Mouse (Mus musculus): ENCODE measurements at regions not wholly inside any gene's neighbourhood (a gene's known extent, or its start where the extent isn't known, plus 50 kb on each side); places are given as distances from the start of the nearest gene placed in this dataset.

- ATAC-seq = no peak
Observed at GRCm38 (mm10) chr2:50578278-50579043, 281.9 kb upstream of the Mmadhc start.

GRCm38 (mm10) chr2:50577736-50578135 is 281.1 kb upstream of the Mmadhc start:
- Histone ChIP-seq H3K36me3 (ENCODE audit: insufficient read depth, low read length) (no peaks in the 10 kb centered on the region), H3K4me1 (ENCODE audit: insufficient read depth, low read depth, low read length) (no peaks in the 10 kb centered on the region), H3K4me3 (ENCODE audit: low read depth, low read length) (no peak overlapping the region), H3K27ac (ENCODE audit: low read length) (no peak overlapping the region), H3K9me3 (ENCODE audit: low read length) (no peaks in the 10 kb centered on the region), H3K27me3 (replicated peaks; ENCODE audit: insufficient read depth, low read length) (no peaks in the 10 kb centered on the region), H3K9ac (replicated peaks; ENCODE audit: low read depth) (no peak overlapping the region), H3K4me2 (replicated peaks; ENCODE audit: low read depth, low read length) (no peak overlapping the region)
- DNase-seq (ENCODE audit: low spot score) (no peak), ATAC-seq (no peak)
- 89% methylated on average over 9 of the region's 9 CpGs for whole genome bisulfite sequencing
- TF ChIP-seq CTCF (IDR thresholded peaks at IDR 0.05) = no peak
- no peak for TF ChIP-seq EP300 (IDR thresholded peaks at IDR 0.05)

More at GRCm38 (mm10) chr2:50578278-50579043, 281.9 kb upstream of the Mmadhc start:
- no peaks in the 10 kb centered on the region for H3K9me3 ChIP-seq (ENCODE audit: low read length)
- H3K27me3 ChIP-seq (replicated peaks; ENCODE audit: insufficient read depth, low read length) = no peaks in the 10 kb centered on the region
- no peak overlapping the region for H3K4me3 ChIP-seq (ENCODE audit: low read depth, low read length)
- DNase-seq (ENCODE audit: low spot score) = peak; percentile 5
- no peaks in the 10 kb centered on the region for H3K36me3 ChIP-seq (ENCODE audit: insufficient read depth, low read length)
- H3K27ac ChIP-seq (ENCODE audit: low read length) = no peak overlapping the region
- H3K9ac ChIP-seq (replicated peaks; ENCODE audit: low read depth) = no peak overlapping the region
- TF ChIP-seq EP300 (IDR thresholded peaks at IDR 0.05) (no peak), CTCF (IDR thresholded peaks at IDR 0.05) (no peak)
- H3K4me1 ChIP-seq (ENCODE audit: insufficient read depth, low read depth, low read length) = no peaks in the 10 kb centered on the region
- no peak overlapping the region for H3K4me2 ChIP-seq (replicated peaks; ENCODE audit: low read depth, low read length)
- WGBS = 60% methylated on average over 6 of the region's 6 CpGs

GRCm38 (mm10) chr2:50573455-50573854 is 276.9 kb upstream of the Mmadhc start:
- Histone ChIP-seq H3K36me3 (ENCODE audit: insufficient read depth, low read length) (no peaks in the 10 kb centered on the region), H3K4me2 (replicated peaks; ENCODE audit: low read depth, low read length) (no peak overlapping the region), H3K4me3 (ENCODE audit: low read depth, low read length) (no peak overlapping the region), H3K9ac (replicated peaks; ENCODE audit: low read depth) (no peak overlapping the region), H3K27me3 (replicated peaks; ENCODE audit: insufficient read depth, low read length) (no peaks in the 10 kb centered on the region), H3K9me3 (ENCODE audit: low read length) (no peaks in the 10 kb centered on the region), H3K4me1 (ENCODE audit: insufficient read depth, low read depth, low read length) (no peaks in the 10 kb centered on the region), H3K27ac (ENCODE audit: low read length) (no peak overlapping the region)
- DNase-seq (ENCODE audit: low spot score) (peak; percentile 29), ATAC-seq (no peak)
- no peak for TF ChIP-seq EP300 (IDR thresholded peaks at IDR 0.05)
- no peak for TF ChIP-seq CTCF (IDR thresholded peaks at IDR 0.05)
- WGBS = 25% methylated on average over 3 of the region's 3 CpGs

GRCm38 (mm10) chr2:50571021-50571420 is 274.4 kb upstream of the Mmadhc start:
- TF ChIP-seq EP300 (IDR thresholded peaks at IDR 0.05) (no peak), CTCF (IDR thresholded peaks at IDR 0.05) (no peak)
- ATAC-seq (no peak), DNase-seq (ENCODE audit: low spot score) (no peak)
- Histone ChIP-seq H3K9ac (replicated peaks; ENCODE audit: low read depth) (no peak overlapping the region), H3K4me1 (ENCODE audit: insufficient read depth, low read depth, low read length) (no peaks in the 10 kb centered on the region), H3K4me3 (ENCODE audit: low read depth, low read length) (no peak overlapping the region), H3K36me3 (ENCODE audit: insufficient read depth, low read length) (no peaks in the 10 kb centered on the region), H3K4me2 (replicated peaks; ENCODE audit: low read depth, low read length) (no peak overlapping the region), H3K27me3 (replicated peaks; ENCODE audit: insufficient read depth, low read length) (no peaks in the 10 kb centered on the region), H3K9me3 (ENCODE audit: low read length) (no peaks in the 10 kb centered on the region), H3K27ac (ENCODE audit: low read length) (no peak overlapping the region)
- WGBS = 88% methylated on average over 4 of the region's 4 CpGs

DNA sequence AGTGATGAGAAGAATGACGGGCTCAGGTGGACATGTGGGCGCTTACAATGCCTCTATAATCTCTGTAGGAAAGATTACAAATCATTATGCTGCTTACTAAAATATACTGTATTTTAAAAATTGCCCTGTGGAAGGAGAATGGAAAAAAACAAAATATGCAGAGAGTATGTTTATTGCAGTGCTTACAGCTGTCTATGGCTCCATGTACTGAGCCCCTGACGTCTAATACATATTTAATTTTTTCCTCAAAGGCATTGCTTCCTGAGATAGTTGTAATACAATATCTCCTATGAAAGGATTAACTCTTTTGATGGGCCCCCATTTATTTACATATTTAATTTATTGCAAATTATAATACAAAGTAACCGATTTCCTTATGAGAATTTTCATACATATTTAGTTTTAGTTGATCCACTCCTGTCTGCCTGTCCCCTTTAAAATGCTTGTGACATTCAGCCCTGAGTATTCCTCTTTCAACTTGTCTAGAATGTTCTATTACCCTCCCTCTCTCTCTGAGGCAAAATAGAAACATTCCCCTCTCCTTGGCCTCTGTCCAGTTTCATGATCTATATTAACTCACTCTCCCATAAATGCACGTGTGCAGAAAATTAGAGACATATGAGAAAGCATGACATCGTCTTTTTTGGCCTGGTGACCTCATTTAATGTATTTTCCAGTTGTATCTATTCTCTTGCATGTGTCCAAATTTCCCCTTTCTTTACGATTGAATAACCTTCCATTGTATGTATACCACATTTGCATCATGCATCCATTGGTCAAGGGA is 273.1 kb upstream of the Mmadhc start:
- no peak for ATAC-seq
- Histone ChIP-seq H3K4me1 (ENCODE audit: insufficient read depth, low read depth, low read length) (no peaks in the 10 kb centered on the region), H3K9me3 (ENCODE audit: low read length) (no peaks in the 10 kb centered on the region), H3K4me2 (replicated peaks; ENCODE audit: low read depth, low read length) (no peak overlapping the region), H3K27me3 (replicated peaks; ENCODE audit: insufficient read depth, low read length) (no peaks in the 10 kb centered on the region), H3K4me3 (ENCODE audit: low read depth, low read length) (no peak overlapping the region), H3K27ac (ENCODE audit: low read length) (no peak overlapping the region), H3K36me3 (ENCODE audit: insufficient read depth, low read length) (no peaks in the 10 kb centered on the region), H3K9ac (replicated peaks; ENCODE audit: low read depth) (no peak overlapping the region)
- 74% methylated on average over 7 of the region's 7 CpGs for WGBS
- no peak for DNase-seq (ENCODE audit: low spot score)
- TF ChIP-seq EP300 (IDR thresholded peaks at IDR 0.05) = no peak
- no peak for TF ChIP-seq CTCF (IDR thresholded peaks at IDR 0.05)

DNA sequence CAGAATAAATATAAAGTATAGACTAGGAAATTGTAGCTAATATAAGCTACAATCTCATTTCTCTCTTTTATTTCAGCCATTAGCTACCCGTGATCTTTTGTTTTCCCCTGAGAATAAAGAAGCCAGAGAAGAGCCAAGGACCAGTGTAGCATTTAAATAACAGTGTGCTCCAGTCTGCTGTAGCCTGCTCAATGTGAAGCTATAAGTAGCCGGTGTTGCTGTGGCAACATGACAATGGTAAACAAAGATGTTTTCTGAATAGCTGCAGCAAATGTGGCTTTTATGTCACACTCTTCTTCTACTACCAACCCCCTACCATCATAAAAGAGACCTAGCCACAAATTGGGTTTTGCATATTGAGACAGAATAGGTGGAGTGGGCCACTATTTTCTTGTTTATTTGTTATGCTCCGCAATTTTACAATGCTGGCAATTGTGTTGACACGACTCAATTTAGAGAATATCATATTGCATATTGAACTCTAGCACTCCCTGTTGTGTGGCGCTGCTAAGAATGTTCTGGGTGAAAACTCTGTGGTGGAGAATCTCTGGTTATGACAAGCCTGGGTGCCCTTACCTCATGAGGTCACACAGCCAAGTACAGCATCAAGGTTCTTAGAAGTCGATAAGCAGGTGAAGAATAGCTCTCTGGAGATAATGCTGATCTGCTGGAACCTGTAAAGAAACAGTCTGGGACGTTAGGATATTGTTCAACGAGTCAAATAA is 272.3 kb upstream of the Mmadhc start:
- Histone ChIP-seq H3K36me3 (ENCODE audit: insufficient read depth, low read length) (no peaks in the 10 kb centered on the region), H3K4me1 (ENCODE audit: insufficient read depth, low read depth, low read length) (no peaks in the 10 kb centered on the region), H3K4me3 (ENCODE audit: low read depth, low read length) (no peak overlapping the region), H3K9ac (replicated peaks; ENCODE audit: low read depth) (no peak overlapping the region), H3K4me2 (replicated peaks; ENCODE audit: low read depth, low read length) (no peak overlapping the region), H3K9me3 (ENCODE audit: low read length) (no peaks in the 10 kb centered on the region), H3K27ac (ENCODE audit: low read length) (no peak overlapping the region), H3K27me3 (replicated peaks; ENCODE audit: insufficient read depth, low read length) (no peaks in the 10 kb centered on the region)
- TF ChIP-seq CTCF (IDR thresholded peaks at IDR 0.05) (no peak), EP300 (IDR thresholded peaks at IDR 0.05) (no peak)
- WGBS = 70% methylated on average over 8 of the region's 8 CpGs
- ATAC-seq (no peak), DNase-seq (ENCODE audit: low spot score) (no peak)

Measured in lung, postnatal 0 days (tissue).